Mouse (Mus musculus): ENCODE measurements at regions not wholly inside any gene's neighbourhood (a gene's known extent, or its start where the extent isn't known, plus 50 kb on each side); places are given as distances from the start of the nearest gene placed in this dataset.

DNA sequence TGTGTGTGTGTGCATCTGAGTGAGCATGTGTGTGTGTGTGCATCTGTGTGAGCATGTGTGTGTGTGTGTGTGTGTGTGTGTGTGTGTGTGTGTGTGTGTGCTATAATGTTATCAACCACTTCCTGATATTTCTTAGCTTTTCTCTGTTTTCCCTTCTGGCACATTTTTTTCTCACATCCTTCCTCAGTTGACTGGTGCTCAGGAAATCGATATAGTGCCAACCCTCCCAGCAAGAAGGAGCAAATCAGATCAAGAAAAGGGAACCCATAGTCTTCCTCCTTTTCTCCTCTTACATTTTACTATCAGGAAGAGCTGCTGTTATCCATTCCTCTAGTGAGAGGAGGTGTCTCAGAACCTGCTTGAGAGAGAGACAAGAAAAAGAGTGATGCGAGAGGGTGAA is 136.1 kb upstream of the Cited2 start:
- no peak for DNase-seq (ENCODE audit: low read depth, low spot score)

DNA sequence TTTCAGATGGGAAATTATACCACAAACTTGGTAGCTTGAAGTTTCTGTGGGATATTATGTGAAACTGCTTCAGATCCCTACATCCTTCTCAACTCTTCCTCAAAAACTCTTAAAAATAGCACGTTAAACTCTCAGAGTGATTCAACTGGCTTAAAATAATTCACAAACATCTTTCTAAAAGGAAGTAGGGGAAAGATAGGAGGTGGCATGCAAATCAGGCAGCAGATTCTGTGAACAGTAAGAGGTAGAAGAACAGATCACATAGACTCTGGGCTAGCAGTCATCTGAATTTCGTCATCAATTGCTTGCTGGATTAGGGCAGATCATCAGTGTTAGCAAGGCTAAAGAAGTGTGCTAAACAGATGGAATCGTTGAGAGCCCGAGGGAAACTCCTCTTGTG is 133.9 kb upstream of the Cited2 start:
- DNase-seq (ENCODE audit: low read depth, low spot score): no peak

DNA sequence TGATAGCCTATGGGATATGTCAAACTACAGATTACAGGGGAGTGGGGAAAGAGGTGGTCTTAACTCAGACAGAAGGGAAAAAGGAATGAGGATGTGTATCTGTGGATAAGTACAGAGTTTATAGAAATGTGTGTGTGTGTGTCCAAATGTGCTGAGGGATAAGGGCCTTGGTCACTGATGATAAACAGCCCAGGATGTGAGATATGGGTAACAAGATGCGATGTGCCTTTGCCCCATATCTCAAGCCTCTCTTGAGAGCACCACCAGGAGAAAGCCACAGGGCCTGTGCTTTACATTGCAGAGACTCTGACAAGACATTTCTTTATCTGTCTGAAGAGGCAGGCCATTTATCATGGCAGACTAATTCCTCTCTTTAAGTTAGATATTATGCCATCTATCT is 132.8 kb upstream of the Cited2 start:
- no peak for DNase-seq (ENCODE audit: low read depth, low spot score)

DNA sequence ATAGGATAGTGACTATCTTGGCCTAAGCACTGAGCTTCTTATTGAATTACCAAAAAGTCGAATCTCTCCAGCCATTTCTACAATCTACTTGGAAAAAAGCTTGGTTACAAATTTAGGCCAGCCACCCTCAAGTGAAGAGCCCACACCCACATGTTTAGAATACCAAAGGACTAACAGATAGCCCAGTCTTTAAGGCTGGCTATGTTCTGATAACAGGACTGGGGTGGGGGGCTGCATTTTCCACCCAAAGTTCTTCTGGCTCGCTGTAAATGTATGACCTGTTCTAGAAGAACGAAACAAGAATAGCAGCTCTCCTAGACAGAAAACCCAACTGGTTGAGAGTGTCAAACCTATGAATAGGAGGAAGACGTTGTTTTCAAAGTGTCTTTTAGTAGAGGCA is 130.6 kb upstream of the Cited2 start:
- DNase-seq (ENCODE audit: low read depth, low spot score): no peak

DNA sequence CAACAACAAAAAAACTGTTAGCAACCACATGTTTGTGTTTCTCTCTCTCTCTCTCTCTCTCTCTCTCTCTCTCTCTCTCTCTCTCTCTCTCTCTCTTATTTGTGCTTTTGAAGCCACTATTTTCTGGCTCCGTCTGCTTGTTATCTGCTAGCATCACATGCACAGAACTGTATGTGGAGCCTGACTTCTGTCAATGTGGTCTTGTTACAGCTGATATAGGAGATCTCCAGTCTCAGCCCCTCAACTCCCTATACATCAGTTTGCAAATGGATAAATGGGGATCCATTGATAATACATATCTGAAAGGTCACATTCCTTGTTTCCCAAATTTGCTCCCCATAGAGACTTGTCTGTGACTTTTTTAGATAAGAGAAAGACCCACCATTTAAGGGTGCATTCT is 126.9 kb upstream of the Cited2 start:
- no peak for DNase-seq (ENCODE audit: low read depth, low spot score)

DNA sequence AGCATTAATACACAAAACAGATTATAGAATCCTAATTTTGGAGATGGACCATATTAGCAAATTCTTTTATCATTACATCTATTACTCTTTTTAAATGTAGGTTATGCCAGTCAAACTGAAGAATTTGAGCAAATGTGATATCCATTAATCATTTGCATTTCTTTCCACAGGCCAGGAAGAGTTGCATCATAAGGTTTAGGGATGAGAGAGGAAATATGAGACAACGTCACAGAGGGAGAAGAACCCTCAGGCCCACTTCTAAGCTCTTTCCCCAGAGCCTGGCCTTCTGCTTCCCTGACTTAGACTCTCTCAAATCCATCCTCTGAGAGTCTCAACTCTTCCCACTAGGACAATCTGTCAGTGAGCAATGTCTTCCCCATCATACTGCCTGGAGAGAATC is 126.3 kb upstream of the Cited2 start:
- no peak for DNase-seq (ENCODE audit: low read depth, low spot score)

DNA sequence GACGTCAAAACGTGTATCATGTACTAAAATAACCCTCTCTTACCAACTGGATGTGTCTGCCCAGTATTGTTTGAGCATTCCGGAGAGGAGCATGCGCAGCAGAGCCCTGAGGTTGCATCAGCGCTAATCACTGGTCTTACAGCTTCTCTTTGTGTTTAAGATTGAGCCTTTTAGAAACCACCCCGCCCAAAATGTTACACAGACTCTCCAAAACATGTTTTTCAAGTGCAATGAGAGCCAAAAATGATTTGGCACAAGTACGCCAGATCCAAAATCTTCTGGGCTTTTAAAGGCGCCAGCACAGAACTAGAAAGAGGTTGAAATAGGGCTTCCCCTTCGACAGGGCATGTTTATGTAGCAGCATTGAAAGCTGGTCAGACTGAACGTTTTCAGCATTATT is 123.8 kb upstream of the Cited2 start:
- DNase-seq (ENCODE audit: low read depth, low spot score): peak; percentile 64

DNA sequence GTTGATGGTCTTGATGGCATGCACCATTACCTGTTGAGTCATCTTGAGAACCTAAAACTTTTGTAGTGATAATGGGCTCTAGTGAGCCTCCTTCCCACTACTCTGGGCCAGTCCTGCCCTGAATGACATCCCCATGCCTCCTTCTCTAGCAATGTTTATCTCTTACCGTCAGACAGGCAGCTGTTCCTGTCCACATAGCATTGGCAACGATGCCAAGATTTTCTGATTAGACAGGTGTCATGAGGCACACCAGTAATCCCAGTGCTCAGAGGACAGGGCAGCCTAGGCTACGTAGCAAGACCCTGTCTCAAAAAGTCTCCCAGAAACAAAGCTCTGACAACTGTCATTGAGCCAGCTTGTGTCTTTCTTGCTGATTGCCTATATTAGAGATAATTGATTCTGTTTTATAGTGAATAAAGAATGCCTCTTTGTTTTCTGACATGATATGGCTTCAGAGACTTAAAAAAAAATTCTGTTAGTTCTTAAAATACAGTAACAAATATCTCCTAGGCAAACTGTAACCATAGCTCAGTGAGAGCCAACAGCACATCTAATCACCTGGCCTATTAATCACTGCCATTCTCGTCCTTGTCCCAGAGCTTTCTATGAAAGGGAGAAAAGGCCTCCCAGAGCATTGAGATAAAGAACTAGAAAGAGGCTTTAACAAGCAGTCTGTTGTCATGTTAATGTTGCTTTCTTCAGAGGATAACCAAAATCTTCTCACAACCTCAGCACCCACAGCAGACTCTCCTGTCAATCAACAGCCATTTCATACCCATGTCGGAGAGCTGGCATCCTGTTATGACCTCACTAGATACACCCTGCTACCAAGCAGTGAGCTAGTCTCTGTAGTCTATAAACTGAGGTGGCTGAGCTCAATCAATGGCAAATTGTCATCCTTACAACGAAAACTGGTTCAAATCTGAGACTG is 122.9 kb upstream of the Cited2 start:
- no peak for DNase-seq (ENCODE audit: low read depth, low spot score)

DNA sequence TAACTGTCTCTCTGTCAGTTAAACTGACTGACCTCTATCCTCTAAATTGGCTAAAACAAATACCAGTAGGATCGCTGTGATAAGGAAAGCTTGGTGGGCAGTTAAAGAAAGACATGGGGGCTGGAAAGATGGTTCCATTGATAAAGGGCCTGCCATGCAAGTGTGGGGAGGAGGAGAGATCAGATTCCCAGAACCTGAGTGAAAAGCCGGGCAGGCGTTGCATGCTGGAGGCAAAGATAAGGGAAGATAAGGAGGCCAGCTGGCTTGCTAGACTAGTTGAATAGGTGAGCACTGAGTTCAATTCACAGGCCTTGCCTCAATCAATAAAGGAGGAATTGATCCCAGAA is 122.3 kb upstream of the Cited2 start:
- DNase-seq (ENCODE audit: low read depth, low spot score): no peak

DNA sequence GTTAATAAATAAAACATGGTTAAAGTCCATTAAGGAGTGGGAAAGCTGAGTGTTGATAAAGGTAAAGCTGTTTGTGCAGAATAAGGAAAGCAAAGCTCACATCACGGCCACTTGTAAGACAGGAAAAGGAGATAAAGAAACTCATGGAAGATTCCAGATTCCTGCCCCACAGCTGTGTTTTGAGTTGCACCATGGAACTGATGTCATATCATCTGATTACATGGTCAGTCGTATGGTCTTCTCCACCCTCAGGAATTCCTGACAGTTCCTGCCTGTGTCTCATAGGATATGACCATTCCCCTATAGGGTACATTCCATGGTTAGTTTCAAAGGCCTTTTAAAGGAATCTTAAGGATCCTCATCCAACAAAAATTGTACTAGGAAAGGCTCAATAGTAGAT is 120.6 kb upstream of the Cited2 start:
- no peak for DNase-seq (ENCODE audit: low read depth, low spot score)

DNA sequence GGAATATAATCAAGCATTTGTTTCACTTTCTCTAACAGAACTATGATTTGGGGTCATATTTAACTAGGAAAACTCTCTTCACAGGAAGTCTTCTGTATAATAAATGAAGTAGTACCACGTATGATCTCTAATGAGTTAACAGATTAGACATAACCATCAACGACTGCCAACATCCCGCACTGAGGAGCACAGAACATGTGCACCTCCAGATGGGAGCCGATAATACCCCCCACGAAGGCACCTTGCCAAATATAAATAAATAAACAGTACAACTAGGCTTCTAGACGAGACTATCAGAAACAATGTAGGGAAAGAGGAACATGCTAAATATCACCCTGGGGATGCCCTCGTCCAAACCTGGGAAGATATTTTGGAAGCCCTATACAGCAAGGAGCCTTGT is 114.8 kb upstream of the Cited2 start:
- no peak for DNase-seq (ENCODE audit: low read depth, low spot score)

DNA sequence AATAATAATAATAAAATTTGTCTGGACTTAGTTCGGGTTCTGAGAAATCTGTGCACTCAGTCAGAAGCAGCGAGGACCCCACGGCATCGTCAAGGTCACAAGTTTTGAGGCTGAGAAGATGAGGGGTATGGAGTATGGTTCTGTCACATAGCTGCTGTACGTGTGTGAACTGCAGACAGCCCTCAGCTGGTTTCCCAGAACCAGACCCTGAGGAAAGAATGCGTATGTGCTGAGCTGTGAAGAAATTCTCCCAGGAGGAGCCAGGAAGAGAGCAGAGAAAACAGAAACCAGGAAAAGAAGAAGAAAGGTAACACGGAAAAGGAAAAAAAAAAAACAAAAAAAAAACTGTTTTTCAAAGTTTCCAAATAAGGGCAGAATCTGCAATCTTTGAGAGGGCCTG is 112.4 kb upstream of the Cited2 start:
- no peak for DNase-seq (ENCODE audit: low read depth, low spot score)

DNA sequence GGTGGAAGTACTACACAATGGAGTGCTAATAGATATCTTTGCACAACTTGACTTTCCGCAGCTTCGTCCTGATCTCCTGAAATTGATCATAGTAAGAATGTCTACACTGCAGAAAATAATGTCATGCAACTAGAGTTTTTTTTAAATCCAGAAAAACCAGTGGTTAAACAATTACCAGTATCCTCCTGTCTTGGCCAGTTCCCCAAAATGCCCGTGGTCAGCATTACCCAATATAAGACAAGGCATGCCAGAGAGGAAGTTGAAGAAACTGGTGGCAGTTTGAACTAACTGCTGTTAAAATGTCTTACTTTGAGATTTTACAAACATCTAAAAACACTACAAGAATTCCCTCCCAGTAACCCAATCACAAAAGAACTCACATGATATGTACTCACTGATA is 109.7 kb upstream of the Cited2 start:
- DNase-seq (ENCODE audit: low read depth, low spot score): no peak

DNA sequence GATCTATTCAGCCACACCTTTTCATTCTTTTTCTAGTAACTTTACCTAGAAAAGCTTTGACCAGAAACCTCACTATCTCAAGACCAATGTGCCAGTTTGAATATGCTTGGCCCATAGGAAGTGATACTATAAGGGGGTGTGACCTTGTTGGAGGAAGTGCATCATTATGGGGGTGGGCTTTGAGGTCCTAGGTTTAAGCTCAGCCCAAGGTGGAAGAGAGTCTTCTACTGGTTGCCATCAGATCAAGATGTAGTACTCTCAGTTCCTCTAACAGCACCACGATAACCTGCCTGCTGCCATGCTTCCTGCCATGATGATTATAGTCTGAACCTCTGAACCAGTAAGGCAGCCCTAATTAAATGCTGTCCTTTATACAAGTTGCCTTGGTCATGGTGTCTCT is 105.0 kb upstream of the Cited2 start:
- no peak for DNase-seq (ENCODE audit: low read depth, low spot score)

DNA sequence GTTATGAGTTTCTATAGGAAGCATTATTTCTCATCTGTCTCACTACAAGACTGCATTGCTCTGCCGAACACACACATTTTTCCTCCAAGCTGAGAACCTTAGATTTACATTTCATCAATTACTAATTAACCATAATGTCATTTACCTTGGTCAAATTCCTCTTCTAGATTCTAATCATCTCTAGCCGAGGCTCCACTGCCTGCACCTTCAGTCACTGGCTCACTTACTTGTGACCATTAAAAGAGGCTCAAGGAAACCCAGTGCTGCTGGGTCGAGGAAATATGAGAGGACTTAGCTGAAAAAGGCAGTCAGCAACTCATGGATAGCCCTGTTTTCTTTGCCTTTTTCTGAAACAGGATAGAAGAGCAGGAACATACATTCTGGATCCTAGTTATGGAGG is 103.4 kb upstream of the Cited2 start:
- no peak for DNase-seq (ENCODE audit: low read depth, low spot score)

DNA sequence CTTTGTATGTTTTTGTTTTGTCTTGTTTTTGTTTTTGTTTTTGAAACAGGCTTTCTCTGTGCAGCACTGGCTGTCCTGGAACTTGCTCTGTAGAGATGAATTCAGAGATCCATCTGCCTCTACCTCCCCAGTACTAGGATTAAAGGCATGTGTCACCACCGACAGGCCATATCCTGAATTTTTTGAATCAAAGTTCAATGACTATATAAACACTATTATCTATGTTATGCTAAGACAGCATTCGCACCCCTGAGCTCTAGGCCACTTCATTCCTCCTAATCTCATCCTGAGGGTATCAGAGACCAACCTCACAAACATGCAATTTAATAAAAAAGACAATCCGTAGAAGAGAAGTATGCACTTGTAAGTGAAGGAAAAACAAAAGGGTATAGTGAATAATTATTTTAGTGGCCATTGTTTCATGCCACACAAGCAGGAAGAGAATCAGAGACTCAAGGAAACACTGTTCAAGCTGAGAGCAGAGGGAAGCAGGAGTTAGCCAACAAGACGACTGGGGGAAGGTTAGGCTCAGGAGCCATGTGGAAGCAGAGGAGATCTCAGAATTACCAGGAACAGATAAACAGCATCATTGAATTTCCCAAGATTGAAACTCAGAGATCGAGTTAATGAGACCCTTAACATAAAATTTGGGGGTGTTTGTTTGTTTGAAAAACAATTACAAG is 101.2 kb upstream of the Cited2 start:
- no peak for DNase-seq (ENCODE audit: low read depth, low spot score)

DNA sequence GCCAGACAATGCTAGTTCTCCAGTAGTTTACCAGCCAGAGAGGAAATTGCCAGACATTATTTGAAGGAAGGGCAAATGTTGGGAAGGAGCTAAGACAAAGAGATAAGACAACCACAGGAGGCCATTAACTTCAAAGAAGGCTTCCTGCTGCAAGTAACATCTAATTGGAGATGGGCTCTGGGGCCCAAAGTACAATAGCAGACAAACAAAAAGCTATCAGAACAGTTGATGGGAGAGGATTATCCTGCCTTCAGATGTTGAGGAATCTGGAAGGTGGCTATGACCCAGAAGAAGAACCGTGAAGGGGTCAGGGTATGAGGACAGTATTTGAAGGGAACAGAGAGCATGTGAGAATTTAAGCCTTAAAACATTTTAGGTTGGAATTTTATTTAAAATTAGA is 100.2 kb upstream of the Cited2 start:
- peak; percentile 71 for DNase-seq (ENCODE audit: low read depth, low spot score)

DNA sequence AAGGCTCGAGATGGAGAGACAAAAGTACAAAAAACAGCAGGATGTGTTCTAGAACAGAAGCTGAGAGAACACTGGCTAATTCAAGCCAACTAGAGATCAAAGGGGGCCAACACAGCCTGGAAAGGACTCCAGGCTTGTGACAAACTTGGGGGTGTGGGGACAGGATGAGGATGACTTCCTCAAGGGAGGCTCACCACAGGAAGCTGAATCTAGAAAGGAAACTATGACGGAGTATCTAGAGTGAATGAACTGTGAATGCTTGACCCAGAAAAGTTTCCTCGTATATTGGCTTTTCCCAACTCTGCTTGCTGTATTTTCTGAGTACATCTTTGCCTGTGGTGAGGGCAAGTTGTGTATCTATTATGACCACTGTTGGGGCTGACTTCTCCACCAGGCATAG is 93.3 kb upstream of the Cited2 start:
- no peak for DNase-seq (ENCODE audit: low read depth, low spot score)

DNA sequence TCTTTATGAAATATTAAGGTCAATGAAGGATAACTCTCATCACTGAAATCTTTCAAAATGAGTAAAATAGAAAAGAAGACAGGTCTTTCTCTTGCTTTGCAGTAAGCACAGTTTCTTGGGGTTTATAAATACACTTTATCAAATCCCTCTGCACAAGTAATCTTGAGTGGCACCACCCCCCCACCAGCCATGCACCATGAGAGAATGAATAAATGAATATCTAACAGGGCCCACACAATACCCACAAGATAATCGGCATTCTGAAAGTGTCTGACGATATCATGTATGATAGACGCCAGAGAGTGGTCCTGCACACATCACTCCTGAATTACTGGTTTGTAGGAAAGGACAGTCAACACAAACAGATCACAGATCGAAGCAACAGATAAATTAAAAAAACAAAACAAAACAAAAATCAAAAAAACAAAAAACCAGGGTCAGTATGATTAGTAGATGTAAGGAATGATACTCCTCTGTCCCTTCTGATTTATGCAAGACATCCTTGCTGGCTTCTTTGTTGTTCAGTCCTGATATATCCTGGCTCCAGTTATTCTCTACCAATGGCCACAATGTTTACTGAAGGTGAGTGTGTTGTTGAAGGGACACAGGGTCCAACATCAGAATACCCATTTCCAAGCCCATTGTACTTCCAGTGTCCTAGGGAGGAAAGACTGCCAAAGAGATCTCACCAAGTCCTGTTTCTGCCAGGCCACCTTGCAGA is 92.0 kb upstream of the Cited2 start:
- DNase-seq (ENCODE audit: low read depth, low spot score): no peak

DNA sequence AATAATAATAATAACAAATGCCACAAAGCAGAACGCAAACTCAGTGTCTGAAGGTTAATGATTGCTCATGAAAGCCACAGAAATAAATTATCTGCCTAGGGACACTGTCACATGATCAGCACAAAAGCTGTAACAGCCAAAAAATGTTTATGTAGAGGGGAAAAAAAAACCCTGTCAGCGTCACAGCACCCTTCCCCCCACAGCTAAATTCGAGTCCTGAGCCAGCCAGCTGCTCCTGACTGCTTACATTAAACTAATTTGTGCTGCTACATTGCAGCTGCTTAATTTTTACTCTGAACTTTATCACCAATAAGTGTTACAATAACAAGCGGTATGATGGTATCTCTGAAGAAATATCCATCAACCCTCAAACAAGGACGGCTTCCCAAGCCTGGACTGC is 91.2 kb upstream of the Cited2 start:
- DNase-seq (ENCODE audit: low read depth, low spot score): no peak

DNA sequence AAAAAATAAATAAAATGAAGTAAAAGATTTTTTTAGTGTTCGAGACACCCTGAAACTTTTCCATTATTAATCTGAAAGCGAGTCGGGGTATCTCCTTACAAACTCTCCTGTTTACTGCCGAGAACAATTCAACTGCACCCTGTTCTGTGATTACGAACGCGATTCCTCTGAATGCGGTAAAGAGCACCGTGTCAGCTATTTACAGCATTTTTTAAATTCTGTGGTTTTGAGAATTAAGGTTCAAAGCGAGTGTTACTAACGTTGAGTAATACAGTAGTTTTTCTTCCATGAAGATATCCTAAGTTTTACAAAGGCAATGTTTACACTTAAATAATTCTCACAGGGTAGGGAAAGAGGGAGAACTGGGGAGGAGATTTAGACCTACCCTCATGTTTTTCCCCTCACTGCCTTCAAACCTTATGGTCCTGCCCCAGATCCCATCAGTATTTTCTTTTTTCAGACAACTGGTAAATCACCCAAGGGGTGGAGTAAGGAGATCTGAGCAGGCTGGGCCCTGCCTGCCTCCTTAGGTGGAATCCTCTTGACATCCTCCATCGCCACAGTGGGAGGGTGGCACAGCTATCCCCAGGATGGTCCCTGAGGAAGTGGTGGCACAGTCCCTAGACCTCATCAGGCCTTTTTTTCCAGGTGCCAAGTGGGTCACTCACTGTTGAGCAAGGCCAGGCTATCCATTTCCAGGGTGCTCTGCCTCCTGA is 89.9 kb upstream of the Cited2 start:
- no peak for DNase-seq (ENCODE audit: low read depth, low spot score)

DNA sequence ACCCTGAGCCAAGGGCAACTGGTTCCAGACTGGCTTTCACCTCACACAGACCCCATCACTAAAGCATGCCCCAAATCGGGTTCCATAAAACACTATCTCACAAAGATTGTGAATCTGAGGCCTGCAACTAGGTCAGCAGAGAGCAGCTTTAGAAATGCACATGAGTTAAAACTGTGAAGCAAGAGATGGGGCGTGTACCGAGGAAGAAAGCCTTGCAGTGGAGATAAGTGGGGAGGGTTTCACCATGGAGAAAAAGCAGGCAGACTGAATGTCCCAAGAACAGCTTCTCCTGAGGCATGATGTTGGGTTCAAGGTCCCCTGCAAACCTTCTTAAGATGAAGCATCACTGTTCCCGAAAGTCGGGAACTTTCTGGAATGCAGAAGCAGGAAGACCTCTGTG is 77.7 kb upstream of the Cited2 start:
- no peak for DNase-seq (ENCODE audit: low read depth, low spot score)

Measured in ES-CJ7 (cell line).